Mouse (Mus musculus) left cerebral cortex, postnatal 14 days (tissue): Measurements from ENCODE around the gene Rnh1. TPM values are rescaled to one million over a fixed set of nuclear protein-coding genes. Genes with fewer than 3 reads are reported as not detected.

ENCODE experiments used
- DNase-seq, 2 experiments: peaks; one replicate each; pipeline ENCODE4 v3.0.0; 2021 to 2022; ENCODE audit warnings: low spot score in 2 of 2, mixed read lengths in 1 of 2
- intact Hi-C: fragments of 180-260 bp; cut with DNase I; formaldehyde crosslinking; loops from one replicate; pipeline ENCODE4 v1.15.1; 2025
- microRNA-seq, 2 experiments: library from miRNA; unstranded; fragments of <30 nt; microRNA quantifications; one replicate each; pipeline ENCODE4 v1.2.0; 2022
- total RNA-seq, 2 experiments: library from RNA; stranded (reverse); gene quantifications; 2 replicates each; pipeline ENCODE4 v1.2.3; 2021

Gene Rnh1
- total RNA-seq, 2 experiments from 2014 or later, result 25.8 to 25.9 TPM

DNA sequence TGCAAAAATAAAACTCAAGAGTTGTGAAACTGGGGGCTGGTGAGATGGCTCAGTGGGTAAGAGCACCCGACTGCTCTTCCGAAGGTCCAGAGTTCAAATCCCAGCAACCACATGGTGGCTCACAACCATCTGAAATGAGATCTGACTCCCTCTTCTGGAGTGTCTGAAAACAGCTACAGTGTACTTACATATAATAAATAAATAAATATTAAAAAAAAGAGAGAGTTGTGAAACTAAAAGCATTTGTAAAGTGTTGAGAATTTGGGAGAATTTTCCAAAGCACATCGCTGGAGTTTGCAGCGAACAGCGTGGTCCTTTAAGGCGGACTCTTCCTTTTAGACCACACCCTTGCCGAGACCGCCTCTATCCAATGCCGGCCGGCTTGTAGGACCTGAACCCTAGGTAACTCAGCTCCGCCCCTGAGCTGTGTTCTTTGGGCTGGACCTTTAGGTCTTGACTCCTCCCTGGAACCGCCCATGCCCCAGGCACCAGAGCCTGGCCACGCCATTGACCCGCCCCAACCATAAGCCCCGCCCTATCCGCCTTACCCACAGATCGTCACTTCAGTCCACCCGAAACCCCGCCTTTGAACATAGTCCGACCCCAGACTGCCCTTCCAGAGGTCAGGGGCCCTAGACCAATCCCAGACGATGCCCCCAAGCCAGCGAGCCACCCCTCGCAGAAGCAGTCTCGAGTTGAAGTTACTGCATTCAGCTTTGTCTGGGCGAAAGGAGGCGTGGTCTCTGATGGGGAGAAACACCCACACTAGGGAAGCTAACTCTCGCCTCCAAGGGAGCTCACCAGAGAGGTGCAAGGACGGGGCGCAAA is 49.8 kb downstream of the Rnh1 start:
- intact Hi-C loops, result loop anchor here (5.0 kb wide), 1 partner anchor 49 kb away; the partner anchor contains the start of gene Rnh1
- peak; percentile 60 to 83 for DNase-seq

DNA sequence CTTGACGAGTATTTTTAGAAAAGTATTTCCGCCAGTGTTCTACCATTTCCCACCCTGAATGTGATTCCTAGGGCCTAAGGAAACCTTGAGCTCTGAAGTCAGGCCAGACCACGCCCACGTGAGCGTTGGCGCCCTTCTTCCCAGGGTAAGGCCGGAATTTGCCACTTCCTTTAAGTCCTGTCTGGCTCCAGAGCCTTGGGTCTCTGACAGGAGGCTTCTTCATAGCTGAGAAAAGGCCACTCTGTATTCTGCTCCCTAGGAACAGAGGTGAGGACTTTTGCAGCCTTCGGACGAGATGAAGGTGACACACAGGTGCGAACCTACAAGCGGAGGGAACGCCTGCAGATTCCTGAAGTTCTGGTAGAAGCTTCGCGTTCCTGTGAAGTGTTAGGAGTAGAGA is 50.4 kb downstream of the Rnh1 start, which contains the start of gene Ptdss2:
TSS of gene Ptdss2 (plus strand) at position 138 of the 400 bp plus-strand sequence.
- no peak for DNase-seq
- intact Hi-C loops, result loop anchor here (5.0 kb wide), 1 partner anchor 50 kb away; the partner anchor contains the start of gene Rnh1

GRCm38 (mm10) chr7:141121051-141121531 is 51.6 kb downstream of the Rnh1 start:
- DNase-seq, result no peak
- intact Hi-C loops, result loop anchor here (5.0 kb wide), 1 partner anchor 51 kb away; the partner anchor contains the start of gene Rnh1

DNA sequence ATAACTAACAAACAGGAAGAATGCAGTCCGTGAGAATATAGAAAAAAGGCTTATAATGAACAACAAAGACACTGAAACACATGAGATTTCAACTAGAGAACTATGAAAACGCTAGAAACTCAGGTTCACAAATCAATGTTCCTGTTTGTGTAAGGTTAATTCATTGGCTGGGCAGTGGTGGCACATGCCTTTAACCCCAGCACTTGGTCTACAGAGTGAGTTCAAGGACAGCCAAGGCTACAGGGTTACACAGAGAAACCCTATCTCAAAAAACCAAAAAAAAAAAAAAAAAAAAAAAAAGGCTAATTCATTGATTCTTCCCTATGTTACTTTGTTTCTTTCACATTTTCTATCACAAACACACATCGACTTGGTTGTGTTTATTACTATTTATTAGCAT is 52.1 kb downstream of the Rnh1 start:
- intact Hi-C loops, result loop anchor here (5.0 kb wide), 1 partner anchor 52 kb away; the partner anchor contains the start of gene Rnh1
- no peak for DNase-seq

DNA sequence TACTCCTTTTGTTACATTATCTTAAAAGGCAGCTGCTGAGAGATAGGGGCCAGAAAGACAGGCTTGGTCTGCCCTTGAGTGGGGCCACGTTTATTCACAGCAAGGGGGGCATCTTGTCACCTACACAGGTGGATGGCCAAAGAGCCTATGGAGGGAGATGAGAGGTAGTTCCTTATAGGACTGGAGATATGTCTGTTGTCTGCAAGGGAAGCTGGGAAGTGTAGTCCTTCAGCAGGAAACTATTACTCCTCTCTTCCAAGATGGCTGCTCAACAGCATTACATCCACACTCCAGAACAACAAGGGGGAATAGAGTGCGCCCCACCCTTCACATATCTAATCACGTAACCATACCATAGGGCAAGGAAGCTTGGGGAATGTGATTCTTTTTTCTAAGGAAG is 53.2 kb downstream of the Rnh1 start:
- no peak for DNase-seq
- intact Hi-C loops, result no loop called here

- no peak for DNase-seq
These were observed 55.0 kb downstream of the Rnh1 start, which contains the start of gene Ano9 for GRCm38 (mm10) chr7:141117636-141118035. Ano9 (minus strand) TSS chr7:141117806.

GRCm38 (mm10) chr7:141115874-141116273 is 56.8 kb downstream of the Rnh1 start:
- no peak for DNase-seq
- intact Hi-C loops, result no loop called here

More at GRCm38 (mm10) chr7:141117636-141118035, 55.0 kb downstream of the Rnh1 start, which contains the start of gene Ano9:
- intact Hi-C loops, result no loop called here

Small RNA genes lying within 50 kb of the gene (microRNA-seq; reads per million reads assigned to microRNA genes)
- gene Mir210, result 63.3 to 99.3 reads per million in 2 experiments

Other genes starting within 250 kb of the Rnh1 start
- gene Pgghg, start 231.5 kb downstream of the Rnh1 start, total RNA-seq, result 1 to 10 TPM; 3.8 to 3.9 TPM
- not detected for gene Ifitm5, start 222.6 kb downstream of the Rnh1 start, total RNA-seq
- gene Gm45717, start 216.9 kb downstream of the Rnh1 start, total RNA-seq, result not detected
- 10 to 100 TPM; 11.5 to 15.0 TPM for gene Ifitm2, start 216.9 kb downstream of the Rnh1 start, total RNA-seq
- 1 to 10 TPM; 4.7 to 4.9 TPM for gene Ifitm1, start 205.6 kb downstream of the Rnh1 start, total RNA-seq
- 10 to 100 TPM in 1 of 2 experiments, 1 to 10 TPM in 1; 9.1 to 10.3 TPM for gene Ifitm3, start 162.1 kb downstream of the Rnh1 start, total RNA-seq
- not detected for gene Ifitm6, start 154.9 kb downstream of the Rnh1 start, total RNA-seq
- not detected for gene Gm17387, start 143.7 kb downstream of the Rnh1 start, total RNA-seq
- gene B4galnt4, start 111.8 kb downstream of the Rnh1 start, total RNA-seq, result 10 to 100 TPM; 92.9 to 93.9 TPM
- under 1 TPM in 1 of 2 experiments, not detected in 1; 0.55 TPM for gene Pkp3, start 94.6 kb downstream of the Rnh1 start, total RNA-seq
- gene Sigirr, start 72.3 kb downstream of the Rnh1 start, total RNA-seq, result 1 to 10 TPM; 2.5 to 2.6 TPM
- not detected for gene Ano9, start 55.1 kb downstream of the Rnh1 start, total RNA-seq
- gene Ptdss2, start 50.5 kb downstream of the Rnh1 start, total RNA-seq, result 10 to 100 TPM; 52.9 to 65.6 TPM
- gene Hras, start 21.1 kb upstream of the Rnh1 start, total RNA-seq, result 100 to 1,000 TPM; 249 to 272 TPM
- gene Lrrc56, start 21.3 kb upstream of the Rnh1 start, total RNA-seq, result 1 to 10 TPM; 3.6 to 4.5 TPM
- gene Lmntd2, start 41.2 kb upstream of the Rnh1 start, total RNA-seq, result not detected
- gene Rassf7, start 43.0 kb upstream of the Rnh1 start, total RNA-seq, result under 1 TPM in 1 of 2 experiments, not detected in 1; 0.47 TPM
- gene Phrf1, start 55.9 kb upstream of the Rnh1 start, total RNA-seq, result 10 to 100 TPM; 65.9 to 66.6 TPM
- 1 to 10 TPM in 1 of 2 experiments, not detected in 1; 1.4 TPM for gene Irf7, start 93.6 kb upstream of the Rnh1 start, total RNA-seq
- not detected for gene Cdhr5, start 103.9 kb upstream of the Rnh1 start, total RNA-seq
- gene Sct, start 106.3 kb upstream of the Rnh1 start, total RNA-seq, result not detected
- under 1 TPM; 0.15 to 0.27 TPM for gene Drd4, start 119.1 kb upstream of the Rnh1 start, total RNA-seq
- 100 to 1,000 TPM; 164 to 170 TPM for gene Deaf1, start 154.8 kb upstream of the Rnh1 start, total RNA-seq
- gene Tmem80, start 154.9 kb upstream of the Rnh1 start, total RNA-seq, result 10 to 100 TPM; 23.6 to 30.6 TPM
- gene Eps8l2, start 166.0 kb upstream of the Rnh1 start, total RNA-seq, result 1 to 10 TPM; 1.3 to 1.8 TPM
- gene Taldo1, start 219.3 kb upstream of the Rnh1 start, total RNA-seq, result 100 to 1,000 TPM; 102 to 119 TPM
- gene Gatd1, start 241.3 kb upstream of the Rnh1 start, total RNA-seq, result 10 to 100 TPM; 36.0 to 42.6 TPM